Mouse (Mus musculus): ENCODE data around the gene Txndc2. TPM values are rescaled to one million over a fixed set of nuclear protein-coding genes. Genes with fewer than 3 reads are reported as not detected.

Txndc2 gene
- polyA plus RNA-seq, 1 experiment from 2014 or later: not detected

- H3K4me2 ChIP-seq (replicated peaks; ENCODE audit: low read depth): peak overlapping the region; percentile 72
- no peaks in the 10 kb centered on the region for H3K27me3 ChIP-seq (replicated peaks; ENCODE audit: control insufficient read depth, insufficient read depth, low read length)
- peak; percentile 18 for ATAC-seq
- peak overlapping the region; percentile 97 for H3K27ac ChIP-seq (ENCODE audit: low read depth, low read length)
- peak overlapping the region; percentile 98 for H3K9ac ChIP-seq (ENCODE audit: low read depth, low read length)
- TF ChIP-seq CTCF (IDR thresholded peaks at IDR 0.05; ENCODE audit: low read depth): no peak; the same call in 1 of the 2 replicates
- no peaks in the 10 kb centered on the region for H3K36me3 ChIP-seq (ENCODE audit: control insufficient read depth, insufficient read depth)
- 0 out of 2 replicates have a peak, but pooled peaks cover 10% of the 10 kb centered on the region for H3K4me1 ChIP-seq (replicated peaks; ENCODE audit: control insufficient read depth, insufficient read depth, low read length)
- H3K4me3 ChIP-seq (ENCODE audit: low read depth, low read length): peak overlapping the region; percentile 99
- 1% methylated on average over 64 of the region's 91 CpGs for WGBS
- no peaks in the 10 kb centered on the region for H3K9me3 ChIP-seq (ENCODE audit: control insufficient read depth)
These were observed 29.4 kb downstream of the Txndc2 start for GRCm38 (mm10) chr17:65612391-65613141.

GRCm38 (mm10) chr17:65611721-65612120, 30.2 kb downstream of the Txndc2 start:
- peaks cover 11% of the 10 kb centered on the region; the same call in 1 of the 2 replicates for H3K4me1 ChIP-seq (replicated peaks; ENCODE audit: control insufficient read depth, insufficient read depth, low read length)
- WGBS: 4% methylated on average over 4 of the region's 4 CpGs
- 0 out of 2 replicates have a peak overlapping the region, but pooled peaks have one; percentile 97 for H3K27ac ChIP-seq (ENCODE audit: low read depth, low read length)
- H3K36me3 ChIP-seq (ENCODE audit: control insufficient read depth, insufficient read depth): no peaks in the 10 kb centered on the region
- H3K4me3 ChIP-seq (ENCODE audit: low read depth, low read length): peak overlapping the region; percentile 99
- no peak for TF ChIP-seq CTCF (IDR thresholded peaks at IDR 0.05; ENCODE audit: low read depth)
- peak overlapping the region; percentile 72 for H3K4me2 ChIP-seq (replicated peaks; ENCODE audit: low read depth)
- H3K27me3 ChIP-seq (replicated peaks; ENCODE audit: control insufficient read depth, insufficient read depth, low read length): no peaks in the 10 kb centered on the region
- ATAC-seq: no peak
- peak overlapping the region; percentile 98 for H3K9ac ChIP-seq (ENCODE audit: low read depth, low read length)
- no peaks in the 10 kb centered on the region for H3K9me3 ChIP-seq (ENCODE audit: control insufficient read depth)

- no peaks in the 10 kb centered on the region for H3K9me3 ChIP-seq (ENCODE audit: control insufficient read depth)
- no peak overlapping the region for H3K27ac ChIP-seq (ENCODE audit: low read depth, low read length)
- 47% methylated on average over 5 of the region's 5 CpGs for WGBS
- no peak overlapping the region for H3K4me2 ChIP-seq (replicated peaks; ENCODE audit: low read depth)
- ATAC-seq: no peak
- peaks cover 33% of the 10 kb centered on the region; the same call in 1 of the 2 replicates for H3K4me1 ChIP-seq (replicated peaks; ENCODE audit: control insufficient read depth, insufficient read depth, low read length)
- no peak overlapping the region for H3K4me3 ChIP-seq (ENCODE audit: low read depth, low read length)
- no peaks in the 10 kb centered on the region for H3K36me3 ChIP-seq (ENCODE audit: control insufficient read depth, insufficient read depth)
- H3K9ac ChIP-seq (ENCODE audit: low read depth, low read length): no peak overlapping the region
- no peak for TF ChIP-seq CTCF (IDR thresholded peaks at IDR 0.05; ENCODE audit: low read depth)
- no peaks in the 10 kb centered on the region for H3K27me3 ChIP-seq (replicated peaks; ENCODE audit: control insufficient read depth, insufficient read depth, low read length)
These were observed 33.2 kb downstream of the Txndc2 start for GRCm38 (mm10) chr17:65608743-65609142.

- ATAC-seq: no peak
These were observed 33.7 kb downstream of the Txndc2 start for GRCm38 (mm10) chr17:65608312-65608687.

GRCm38 (mm10) chr17:65607574-65608311, 34.2 kb downstream of the Txndc2 start:
- ATAC-seq: no peak
- Histone ChIP-seq H3K27me3 (replicated peaks; ENCODE audit: control insufficient read depth, insufficient read depth, low read length) (no peaks in the 10 kb centered on the region), H3K36me3 (ENCODE audit: control insufficient read depth, insufficient read depth) (no peaks in the 10 kb centered on the region), H3K9me3 (ENCODE audit: control insufficient read depth) (no peaks in the 10 kb centered on the region), H3K27ac (ENCODE audit: low read depth, low read length) (peak overlapping the region; percentile 15; the same call in 1 of the 2 replicates), H3K4me2 (replicated peaks; ENCODE audit: low read depth) (peak overlapping the region; percentile 17), H3K9ac (ENCODE audit: low read depth, low read length) (no peak overlapping the region), H3K4me3 (ENCODE audit: low read depth, low read length) (no peak overlapping the region), H3K4me1 (replicated peaks; ENCODE audit: control insufficient read depth, insufficient read depth, low read length) (peaks cover 33% of the 10 kb centered on the region; the same call in 1 of the 2 replicates)
- no peak for TF ChIP-seq CTCF (IDR thresholded peaks at IDR 0.05; ENCODE audit: low read depth)
- WGBS: 41% methylated on average over 7 of the region's 7 CpGs

More at GRCm38 (mm10) chr17:65608312-65608687, 33.7 kb downstream of the Txndc2 start:
- Histone ChIP-seq H3K9ac (ENCODE audit: low read depth, low read length) (no peak overlapping the region), H3K4me3 (ENCODE audit: low read depth, low read length) (no peak overlapping the region), H3K4me1 (replicated peaks; ENCODE audit: control insufficient read depth, insufficient read depth, low read length) (peaks cover 33% of the 10 kb centered on the region; the same call in 1 of the 2 replicates), H3K9me3 (ENCODE audit: control insufficient read depth) (no peaks in the 10 kb centered on the region), H3K27me3 (replicated peaks; ENCODE audit: control insufficient read depth, insufficient read depth, low read length) (no peaks in the 10 kb centered on the region), H3K27ac (ENCODE audit: low read depth, low read length) (peak overlapping the region; percentile 15; the same call in 1 of the 2 replicates), H3K4me2 (replicated peaks; ENCODE audit: low read depth) (peak overlapping the region; percentile 17; the same call in 1 of the 2 replicates), H3K36me3 (ENCODE audit: control insufficient read depth, insufficient read depth) (no peaks in the 10 kb centered on the region)
- TF ChIP-seq CTCF (IDR thresholded peaks at IDR 0.05; ENCODE audit: low read depth): no peak
- WGBS: 53% methylated on average over 2 of the region's 2 CpGs

- no peak overlapping the region for H3K27ac ChIP-seq (ENCODE audit: low read depth, low read length)
- no peak for ATAC-seq
- H3K9ac ChIP-seq (ENCODE audit: low read depth, low read length): no peak overlapping the region
- H3K4me2 ChIP-seq (replicated peaks; ENCODE audit: low read depth): peak overlapping the region; percentile 4; the same call in 1 of the 2 replicates
- 37% methylated on average over 4 of the region's 4 CpGs for WGBS
- no peaks in the 10 kb centered on the region for H3K27me3 ChIP-seq (replicated peaks; ENCODE audit: control insufficient read depth, insufficient read depth, low read length)
- no peak for TF ChIP-seq CTCF (IDR thresholded peaks at IDR 0.05; ENCODE audit: low read depth)
- no peaks in the 10 kb centered on the region for H3K9me3 ChIP-seq (ENCODE audit: control insufficient read depth)
- no peaks in the 10 kb centered on the region for H3K36me3 ChIP-seq (ENCODE audit: control insufficient read depth, insufficient read depth)
- H3K4me1 ChIP-seq (replicated peaks; ENCODE audit: control insufficient read depth, insufficient read depth, low read length): peaks cover 33% of the 10 kb centered on the region; the same call in 1 of the 2 replicates
- H3K4me3 ChIP-seq (ENCODE audit: low read depth, low read length): no peak overlapping the region
These were observed 36.0 kb downstream of the Txndc2 start for GRCm38 (mm10) chr17:65606014-65606413.

All from intestine, postnatal 0 days (tissue).